Mouse (Mus musculus) MEL (cell line): ENCODE measurements around the gene St13. TPM values are rescaled to one million over a fixed set of nuclear protein-coding genes. Genes with fewer than 3 reads are reported as not detected.

Experiments
- DNase-seq: peaks from one replicate; pipeline ENCODE4 v3.0.0; 2011; ENCODE audit warnings: low read depth, low spot score
- H3K27ac ChIP-seq: 2 replicates; pipeline ENCODE4 v1.5.1; 2012; ENCODE audit warnings: low read depth, mild to moderate bottlenecking, control low read depth, low read length, moderate library complexity; ENCODE audit not compliant: control insufficient read depth
- H3K27me3 ChIP-seq, 2 experiments: fragments of 150-350 bp in 1 of 2; sonication (generic) in 1 of 2; 2 replicates each; pipeline ENCODE4 v1.6.1; 2012; ENCODE audit warnings: low read length in 2 of 2, mild to moderate bottlenecking in 2 of 2, improper control_type of control experiment in 1 of 2, moderate library complexity in 1 of 2; ENCODE audit not compliant: insufficient read depth in 2 of 2, control insufficient read depth in 1 of 2
- H3K36me3 ChIP-seq, 2 experiments: 2 replicates each; pipeline ENCODE4 v1.6.1; 2012 to 2014; ENCODE audit warnings: low read length in 2 of 2, improper control_type of control experiment in 1 of 2, inconsistent platforms in 1 of 2, mild to moderate bottlenecking in 1 of 2; ENCODE audit not compliant: insufficient read depth in 2 of 2, control insufficient read depth in 1 of 2
- H3K4me1 ChIP-seq, 2 experiments: fragments of 150-350 bp in 1 of 2; sonication (generic) in 1 of 2; 2 replicates each; pipeline ENCODE4 v1.6.1; 2012; ENCODE audit warnings: low read length in 2 of 2, improper control_type of control experiment in 1 of 2, mild to moderate bottlenecking in 1 of 2; ENCODE audit not compliant: insufficient read depth in 2 of 2, control insufficient read depth in 1 of 2
- H3K4me3 ChIP-seq, 2 experiments: fragments of 150-350 bp in 1 of 2; sonication (generic) in 1 of 2; 2 replicates each; pipeline ENCODE4 v1.5.1; 2012; ENCODE audit warnings: low read depth in 2 of 2, low read length in 2 of 2, mild to moderate bottlenecking in 2 of 2, moderate library complexity in 2 of 2, control low read depth in 1 of 2, improper control_type of control experiment in 1 of 2; ENCODE audit not compliant: control insufficient read depth in 1 of 2, insufficient read depth in 1 of 2
- H3K79me2 ChIP-seq: 2 replicates; pipeline ENCODE4 v1.6.1; 2012; ENCODE audit warnings: mild to moderate bottlenecking, low read length, moderate library complexity; ENCODE audit not compliant: control insufficient read depth, poor library complexity, insufficient read depth
- H3K9ac ChIP-seq: 2 replicates; pipeline ENCODE4 v1.6.1; 2012; ENCODE audit warnings: low read depth, mild to moderate bottlenecking, control low read depth, low read length, moderate library complexity; ENCODE audit not compliant: control insufficient read depth, poor library complexity, severe bottlenecking
- H3K9me3 ChIP-seq: fragments of 150-350 bp; sonication (generic); replicated peaks from 2 replicates; pipeline ENCODE4 v1.6.1; 2012; ENCODE audit warnings: mild to moderate bottlenecking, low read length, improper control_type of control experiment, moderate library complexity; ENCODE audit not compliant: insufficient read depth
- CHD1 ChIP-seq: IDR thresholded peaks from 2 replicates; pipeline ENCODE4 v1.6.1; 2012; ENCODE audit warnings: low read depth, mild to moderate bottlenecking, inconsistent platforms, low read length, improper control_type of control experiment
- CTCF ChIP-seq, 3 experiments: IDR thresholded peaks in 2 of 3; conservative IDR thresholded peaks in 1 of 3; 2 replicates each; pipeline ENCODE4 v1.5.1; 2011 to 2012; ENCODE audit warnings: low read length in 3 of 3, low read depth in 2 of 3, mild to moderate bottlenecking in 2 of 3, improper control_type of control experiment in 1 of 3, inconsistent platforms in 1 of 3, mixed read lengths in 1 of 3, moderate library complexity in 1 of 3; ENCODE audit not compliant: control insufficient read depth in 1 of 3, insufficient read depth in 1 of 3, poor library complexity in 1 of 3, severe bottlenecking in 1 of 3
- E2F4 ChIP-seq: IDR thresholded peaks from 2 replicates; pipeline ENCODE4 v1.6.1; 2011; ENCODE audit warnings: low read depth, low read length, improper control_type of control experiment, borderline replicate concordance
- ETS1 ChIP-seq: IDR thresholded peaks from 2 replicates; pipeline ENCODE4 v1.6.1; 2012; ENCODE audit warnings: low read depth, mild to moderate bottlenecking, inconsistent platforms, low read length, improper control_type of control experiment, moderate library complexity
- GATA1 ChIP-seq: IDR thresholded peaks from 2 replicates; pipeline ENCODE4 v1.6.1; 2011; ENCODE audit warnings: low read depth, low read length, improper control_type of control experiment
- HCFC1 ChIP-seq: IDR thresholded peaks from 2 replicates; pipeline ENCODE4 v1.6.1; 2012; ENCODE audit warnings: low read depth, mild to moderate bottlenecking, inconsistent platforms, low read length, improper control_type of control experiment, moderate library complexity
- JUND ChIP-seq: IDR thresholded peaks from 2 replicates; pipeline ENCODE4 v1.6.1; 2011; ENCODE audit warnings: low read depth, mild to moderate bottlenecking, improper control_type of control experiment, low read length
- MAX ChIP-seq: IDR thresholded peaks from 2 replicates; pipeline ENCODE4 v1.6.1; 2011; ENCODE audit warnings: low read length, improper control_type of control experiment
- MEF2A ChIP-seq: IDR thresholded peaks from 2 replicates; pipeline ENCODE4 v1.6.1; 2014; ENCODE audit warnings: low read depth, mild to moderate bottlenecking, inconsistent platforms, low read length, improper control_type of control experiment; ENCODE audit not compliant: poor library complexity, insufficient replicate concordance, severe bottlenecking; ENCODE audit errors: extremely low read depth
- MXI1 ChIP-seq: IDR thresholded peaks from 2 replicates; pipeline ENCODE4 v1.6.1; 2011; ENCODE audit warnings: mild to moderate bottlenecking, low read depth, low read length, improper control_type of control experiment
- MYC ChIP-seq: IDR thresholded peaks from 2 replicates; pipeline ENCODE4 v1.6.1; 2011; ENCODE audit warnings: low read depth, mild to moderate bottlenecking, low read length, improper control_type of control experiment, moderate library complexity
- NELFE ChIP-seq: IDR thresholded peaks from 2 replicates; pipeline ENCODE4 v1.6.1; 2011; ENCODE audit warnings: low read depth, low read length, improper control_type of control experiment
- NRF1 ChIP-seq: IDR thresholded peaks from 2 replicates; pipeline ENCODE4 v1.6.1; 2014; ENCODE audit warnings: low read depth, mild to moderate bottlenecking, inconsistent platforms, low read length, improper control_type of control experiment, moderate library complexity; ENCODE audit not compliant: poor library complexity, insufficient read depth, severe bottlenecking
- POLR2A ChIP-seq, 2 experiments: IDR thresholded peaks; 2 replicates each; pipeline ENCODE4 v1.6.1; 2011 to 2012; ENCODE audit warnings: low read length in 2 of 2, mild to moderate bottlenecking in 2 of 2, control low read depth in 1 of 2, improper control_type of control experiment in 1 of 2, low read depth in 1 of 2, moderate library complexity in 1 of 2; ENCODE audit not compliant: control insufficient read depth in 1 of 2, insufficient read depth in 1 of 2, poor library complexity in 1 of 2
- POLR2AphosphoS2 ChIP-seq: IDR thresholded peaks from 2 replicates; pipeline ENCODE4 v1.6.1; 2011; ENCODE audit warnings: low read length, improper control_type of control experiment
- RAD21 ChIP-seq: IDR thresholded peaks from 2 replicates; pipeline ENCODE4 v1.6.1; 2011; ENCODE audit warnings: mild to moderate bottlenecking, low read depth, low read length, improper control_type of control experiment
- RCOR1 ChIP-seq: IDR thresholded peaks from 2 replicates; pipeline ENCODE4 v1.6.1; 2012; ENCODE audit warnings: low read depth, mild to moderate bottlenecking, inconsistent platforms, low read length, improper control_type of control experiment
- TAL1 ChIP-seq: IDR thresholded peaks from 2 replicates; pipeline ENCODE4 v1.6.1; 2012; ENCODE audit warnings: mild to moderate bottlenecking, inconsistent platforms, low read length, moderate library complexity, mixed read lengths
- TBP ChIP-seq: IDR thresholded peaks from 2 replicates; pipeline ENCODE4 v1.8.0; 2011; ENCODE audit warnings: low read depth, low read length, improper control_type of control experiment
- TCF12 ChIP-seq: IDR thresholded peaks from 2 replicates; pipeline ENCODE4 v1.6.1; 2014; ENCODE audit warnings: low read depth, mild to moderate bottlenecking, inconsistent platforms, low read length, improper control_type of control experiment, moderate library complexity
- USF1 ChIP-seq: IDR thresholded peaks from 2 replicates; pipeline ENCODE4 v1.6.1; 2014; ENCODE audit warnings: low read depth, mild to moderate bottlenecking, inconsistent platforms, low read length, improper control_type of control experiment, moderate library complexity
- USF2 ChIP-seq, 2 experiments: IDR thresholded peaks; 2 replicates each; pipeline ENCODE4 v1.6.1; 2011 to 2012; ENCODE audit warnings: improper control_type of control experiment in 2 of 2, low read length in 2 of 2, borderline replicate concordance in 1 of 2, inconsistent platforms in 1 of 2, low read depth in 1 of 2, mild to moderate bottlenecking in 1 of 2; ENCODE audit not compliant: insufficient read depth in 1 of 2
- ZKSCAN1 ChIP-seq: IDR thresholded peaks from 2 replicates; pipeline ENCODE4 v1.6.1; 2012; ENCODE audit warnings: low read depth, mild to moderate bottlenecking, inconsistent platforms, low read length, improper control_type of control experiment, moderate library complexity
- ZMIZ1 ChIP-seq: IDR thresholded peaks from 2 replicates; pipeline ENCODE4 v1.6.1; 2012; ENCODE audit warnings: low read depth, mild to moderate bottlenecking, inconsistent platforms, low read length, improper control_type of control experiment, moderate library complexity
- ZNF384 ChIP-seq: IDR thresholded peaks from 2 replicates; pipeline ENCODE4 v1.6.1; 2012; ENCODE audit warnings: low read depth, mild to moderate bottlenecking, inconsistent platforms, low read length, improper control_type of control experiment
- polyA plus RNA-seq, 2 experiments: library from polyadenylated mRNA; stranded (reverse) in 1 of 2; unstranded in 1 of 2; fragments of >175 nt in 1 of 2; fragments of >200 nt in 1 of 2; gene quantifications; 2 replicates each; pipeline versions ENCODE4 v1.2.1 to v1.2.4; 2012; ENCODE audit warnings: low replicate concordance in 2 of 2, low read depth in 1 of 2; ENCODE audit not compliant: insufficient read length in 2 of 2, insufficient read depth in 1 of 2, missing spikeins in 1 of 2
- total RNA-seq: library from RNA; depleted of rRNA; stranded (reverse); fragments of 300-350 nt; gene quantifications from 2 replicates; pipeline ENCODE4 v1.2.3, GENCODE M21; 2012

Gene St13
- total and polyA plus RNA-seq, 3 experiments, result 191 to 423 TPM; not detected in 1

GRCm38 (mm10) chr15:81364271-81364670, 35.6 kb downstream of the St13 start:
- no peak for DNase-seq
- peaks cover 6% of the 10 kb centered on the region for H3K79me2 ChIP-seq
- H3K27ac ChIP-seq, result no peak overlapping the region
- TF ChIP-seq RAD21 (no peak), TCF12 (no peak), USF2 (IDR thresholded peaks at IDR 0.05; ENCODE audit: borderline replicate concordance in 1 of 2, insufficient read depth in 1 of 2, low read depth in 1 of 2, low read length in 2 of 2) (no peak), TAL1 (no peak), POLR2A (IDR thresholded peaks at IDR 0.05; ENCODE audit: control insufficient read depth in 1 of 2, insufficient read depth in 1 of 2, low read depth in 1 of 2, low read length in 2 of 2, poor library complexity in 1 of 2) (no peak), ETS1 (no peak), GATA1 (no peak), ZNF384 (no peak), NELFE (no peak), ZMIZ1 (no peak), CHD1 (no peak), MEF2A (no peak), CTCF (IDR thresholded peaks at IDR 0.05 in 2 of 3, conservative IDR thresholded peaks at IDR 0.05 in 1 of 3; ENCODE audit: control insufficient read depth in 1 of 3, insufficient read depth in 1 of 3, low read depth in 2 of 3, low read length in 3 of 3, poor library complexity in 1 of 3, severe bottlenecking in 1 of 3) (no peak), MYC (no peak), HCFC1 (no peak), USF1 (no peak), MAX (no peak), E2F4 (no peak), POLR2AphosphoS2 (no peak)
- no peak overlapping the region for H3K4me3 ChIP-seq
- H3K36me3 ChIP-seq, result peaks cover 22 to 38% of the 10 kb centered on the region in 2 experiments
- peaks cover 5 to 6% of the 10 kb centered on the region in 2 experiments for H3K4me1 ChIP-seq
- H3K9ac ChIP-seq, result no peak overlapping the region
- H3K9me3 ChIP-seq, result no peaks in the 10 kb centered on the region
- no peaks in the 10 kb centered on the region for H3K27me3 ChIP-seq

DNA sequence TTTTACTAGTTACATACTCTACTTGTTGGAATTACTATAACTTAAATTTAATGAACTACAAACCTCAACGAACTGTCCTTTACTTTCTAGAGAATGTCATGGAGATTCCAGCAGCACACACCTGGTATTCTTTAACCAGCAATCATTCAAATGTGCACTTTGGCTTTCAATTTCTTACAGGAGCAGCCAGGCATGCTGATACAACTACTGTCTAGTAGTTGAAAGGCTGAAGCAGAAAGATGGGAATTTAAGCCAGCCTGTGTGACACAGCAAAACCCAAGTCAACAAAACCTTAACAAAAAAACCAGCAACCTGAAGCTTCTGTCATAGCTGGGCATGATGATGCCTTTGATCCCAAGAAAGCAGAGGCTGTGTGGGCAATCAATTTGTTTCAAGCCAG, 37.4 kb downstream of the St13 start:
- no peak for DNase-seq
- Histone ChIP-seq H3K9ac (no peak overlapping the region), H3K79me2 (peaks cover 8% of the 10 kb centered on the region), H3K4me1 (peaks cover 5 to 8% of the 10 kb centered on the region in 2 experiments), H3K4me3 (no peak overlapping the region), H3K9me3 (no peaks in the 10 kb centered on the region), H3K27me3 (no peaks in the 10 kb centered on the region), H3K36me3 (peaks cover 22 to 23% of the 10 kb centered on the region in 2 experiments), H3K27ac (0 out of 2 replicates have a peak overlapping the region, but pooled peaks have one; percentile 0)
- no peak for TF ChIP-seq E2F4
- TF ChIP-seq NRF1, result no peak
- no peak for TF ChIP-seq RCOR1
- TF ChIP-seq ZMIZ1, result no peak
- TF ChIP-seq POLR2AphosphoS2, result no peak
- no peak for TF ChIP-seq ZKSCAN1
- no peak for TF ChIP-seq MXI1
- TF ChIP-seq JUND, result no peak
- TF ChIP-seq TBP, result no peak
